Comparison of ENCODE assay signal across 13 mouse cellular contexts in the genomic region with DNA sequence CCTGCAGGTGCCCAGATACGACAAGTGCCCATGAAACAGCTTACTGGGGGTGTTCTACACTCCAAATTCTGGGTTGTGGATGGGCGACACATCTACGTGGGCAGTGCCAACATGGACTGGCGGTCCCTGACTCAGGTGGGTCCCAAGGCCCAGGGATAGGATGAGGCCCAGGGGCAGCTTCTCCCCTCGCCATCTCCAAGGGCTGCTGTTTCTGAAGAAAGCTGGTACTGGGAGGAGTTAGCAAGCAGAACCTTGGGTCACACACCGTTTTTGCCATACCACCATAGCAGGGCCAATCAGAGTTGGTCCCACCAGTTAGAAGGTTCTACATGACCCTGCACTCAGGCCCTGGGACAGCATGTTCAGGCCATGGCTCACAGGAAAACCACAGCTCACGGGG. TPM values are rescaled to one million over a fixed set of nuclear protein-coding genes. Genes with fewer than 3 reads are reported as not detected.
A peak's percentile ranks its signal among the peaks of the same experiment; 100 is the strongest.
DNase-seq lines count a peak whose midpoint lies in the region.
"Had no signal": no experiment of that assay in that cellular context is flagged by ENCODE, and none has a peak within 500 bp of the region (broad histone marks: within the 10 kb centered on the region; RNA-seq: fewer than 3 reads in every experiment).

No protein-coding gene starts in this region.

- DNase-seq in cerebellum, postnatal 25 days, result peak; percentile 0 to 1
- DNase-seq in cerebellum, adult 9-10 months, result no peak
- peak; percentile 89 for DNase-seq in heart, adult 11 months
- DNase-seq in heart, postnatal 14 days, result no peak
- DNase-seq in testis, postnatal 10 days (ENCODE audit: low spot score), result peak; percentile 31
- DNase-seq in testis, postnatal 14 days (ENCODE audit: low spot score), result no peak
- DNase-seq: adrenal gland, adult 8-10 months; adrenal gland, postnatal 25 days; cerebellum, adult 11-12 months; cerebellum, adult 8-10 months; cerebellum, postnatal 14 days; gastrocnemius, postnatal 10 days had no signal

- intact Hi-C loops in heart, postnatal 14 days (cut with DNase I), result no loop called here

RNA-seq across cellular contexts. Expression of gene Pld4, which starts 4.5 kb away (rescaled TPM):
- 1 to 10 TPM; 6.3 to 8.0 TPM for total RNA-seq in heart, postnatal 14 days (2021)

RNA-seq across cellular contexts. Expression of gene Ahnak2, which starts 37.5 kb away (rescaled TPM):
- 10 to 100 TPM; 14.5 to 19.5 TPM for total RNA-seq in heart, postnatal 14 days (2021)
- total RNA-seq: common myeloid progenitor, adult 5-6 weeks had no signal

RNA-seq across cellular contexts. Expression of gene Clba1, which starts 43.7 kb away (rescaled TPM):
- 1 to 10 TPM; 1.9 to 2.2 TPM for total RNA-seq in heart, postnatal 14 days (2021)

RNA-seq across cellular contexts. Expression of gene Cep170b, which starts 44.7 kb away (rescaled TPM):
- total RNA-seq in heart, postnatal 14 days (2021), result 1 to 10 TPM; 8.6 to 9.9 TPM

Comparison
In these comparisons a context has a peak if more than half of its experiments do, and no peak if none do; other contexts are left out.
1. DNase-seq: peak in cerebellum, postnatal 25 days (2 of 2), heart, adult 11 months (single experiment) and testis, postnatal 10 days (single experiment); none in cerebellum, adult 9-10 months (single experiment), heart, postnatal 14 days (0 of 2) and testis, postnatal 14 days (single experiment).